Mouse (Mus musculus): ENCODE measurements around the gene Gm49337. TPM values are rescaled to one million over a fixed set of nuclear protein-coding genes. Genes with fewer than 3 reads are reported as not detected.

Gm49337 gene
- polyA plus RNA-seq (2017; shearing (Covaris generic)): not detected

DNA sequence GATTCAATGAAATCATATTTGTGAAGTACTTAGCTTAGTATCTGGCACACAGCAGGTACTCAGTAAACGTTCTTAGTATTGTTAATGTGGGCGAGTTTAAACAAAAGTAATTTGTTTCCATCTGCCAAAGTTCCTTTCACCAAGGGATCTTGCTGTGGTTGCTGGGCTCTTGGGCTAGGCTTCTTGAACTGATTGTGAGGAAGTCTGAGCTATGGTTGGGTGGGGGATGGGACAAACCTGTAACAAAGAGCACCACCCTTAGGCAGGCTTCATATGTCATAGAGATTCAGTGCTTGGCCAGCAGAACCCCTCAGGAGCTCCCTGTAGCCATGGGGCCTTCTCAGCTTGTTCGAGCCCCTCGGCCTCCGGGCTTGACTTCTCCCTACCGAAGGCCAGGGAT, at the start of gene Gm49337, which contains the start of gene 1700042G07Rik:
TSS of gene Gm49337 (plus strand) at position 313 of the 400 bp plus-strand sequence.
TSS of gene 1700042G07Rik (plus strand) at position 301 of the 400 bp plus-strand sequence.

GRCm38 (mm10) chr4:116123602-116124519, 49.3 kb upstream of the Gm49337 start, which contains the start of the genes Rad54l and Pomgnt1:
Gene Rad54l, minus strand, starts transcription at chr4:116123690.
Gene Pomgnt1, plus strand, starts transcription at chr4:116123840.

DNA sequence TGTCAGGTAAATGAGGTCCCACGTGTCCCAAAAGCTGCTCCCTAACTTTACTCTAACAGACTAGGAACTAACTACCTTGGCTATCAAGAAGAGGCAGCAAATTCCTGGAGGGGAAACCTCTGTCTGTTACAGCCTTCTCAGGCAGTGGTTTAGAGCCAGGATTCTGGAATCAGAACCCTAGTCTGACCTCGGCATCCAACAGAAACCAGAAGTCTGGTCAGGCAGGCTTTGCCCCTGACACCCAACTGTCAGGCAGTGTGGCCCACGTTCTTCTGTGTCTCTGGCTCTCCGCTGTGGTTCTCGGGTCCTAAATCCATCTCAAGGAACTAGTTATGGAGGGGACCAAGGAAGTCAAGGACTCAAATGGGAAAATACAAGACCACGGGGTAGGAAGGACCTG, 21.9 kb upstream of the Gm49337 start, which contains the start of gene Lurap1:
TSS of gene Lurap1 (minus strand) at position 101 of the 400 bp plus-strand sequence.

DNA sequence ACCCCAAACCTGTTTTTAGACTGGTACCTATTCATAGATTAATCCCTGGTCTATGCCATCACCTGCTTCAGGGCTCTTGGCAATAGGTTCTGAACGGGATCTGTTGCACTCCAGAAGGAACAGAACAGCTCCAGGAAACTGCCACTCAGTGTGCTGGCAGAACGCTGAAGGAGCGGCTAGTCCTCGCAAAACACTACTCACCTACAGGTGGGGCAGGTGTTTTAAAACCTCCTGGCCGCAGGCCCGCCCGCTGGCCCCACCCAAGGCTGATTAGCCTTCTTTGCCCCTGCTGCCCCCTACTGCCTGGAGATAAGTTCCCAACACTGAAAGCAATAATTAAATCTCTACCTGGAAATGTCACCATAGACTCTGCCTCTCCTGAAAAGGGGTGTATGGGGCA, 5.8 kb upstream of the Gm49337 start, which contains the start of gene Tspan1:
TSS of gene Tspan1 (minus strand) at position 198 of the 400 bp plus-strand sequence.

DNA sequence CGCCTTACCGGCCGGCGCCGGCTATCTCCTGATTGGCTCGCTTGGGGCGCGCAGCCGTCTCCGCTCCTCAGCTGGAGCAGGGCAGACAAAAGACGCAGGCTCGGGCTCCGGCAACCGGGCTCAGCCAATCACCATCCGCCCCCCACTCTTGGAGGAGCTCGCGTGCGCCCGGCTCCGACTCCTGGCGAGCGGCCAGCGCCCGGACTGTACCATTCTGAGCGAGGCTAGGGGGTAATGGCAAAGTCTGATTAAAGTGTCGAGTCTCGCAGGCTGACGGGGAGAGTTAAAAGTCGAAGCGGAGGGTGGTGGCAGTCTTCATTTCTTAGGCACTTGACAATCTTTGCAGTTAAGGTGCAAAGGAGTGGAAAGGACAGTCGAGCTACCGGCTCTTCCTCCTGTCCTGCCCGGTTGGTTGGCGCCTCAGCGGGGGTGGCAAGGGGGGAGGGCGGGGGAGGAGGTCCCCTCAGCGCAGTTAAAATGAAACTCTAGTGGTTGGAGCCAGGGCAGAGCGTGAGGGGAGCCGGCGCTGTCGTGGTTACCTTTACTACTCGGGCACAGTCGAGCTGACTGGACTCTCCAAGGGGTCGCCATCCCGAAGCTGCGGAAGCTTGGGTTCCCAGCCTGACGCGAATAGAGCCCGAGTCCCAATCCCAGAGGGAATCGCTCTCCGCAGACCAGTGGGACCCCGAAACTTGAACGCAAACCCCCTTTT, 48.1 kb downstream of the Gm49337 start, which contains the start of gene Pik3r3:
TSS of gene Pik3r3 (plus strand) at position 479 of the 712 bp plus-strand sequence.

Other genes with a start within 250 kb of the Gm49337 start
- 1 to 10 TPM in 1 of 2 experiments, under 1 TPM in 1; 0.04 to 2.1 TPM for gene Dmbx1, start 233.5 kb upstream of the Gm49337 start, polyA plus RNA-seq (2017; shearing (Covaris generic))
- gene Faah, start 155.5 kb upstream of the Gm49337 start, polyA plus RNA-seq (2017; shearing (Covaris generic)): 100 to 1,000 TPM; 126 to 198 TPM
- gene Nsun4, start 119.5 kb upstream of the Gm49337 start, polyA plus RNA-seq (2017; shearing (Covaris generic)): 10 to 100 TPM; 23.5 to 25.0 TPM
- gene Uqcrh, start 98.3 kb upstream of the Gm49337 start, polyA plus RNA-seq (2017; shearing (Covaris generic)): 100 to 1,000 TPM; 365 to 424 TPM
- gene Lrrc41, start 98.1 kb upstream of the Gm49337 start, polyA plus RNA-seq (2017; shearing (Covaris generic)): 10 to 100 TPM; 38.4 to 39.0 TPM
- 1 to 10 TPM; 2.5 to 4.4 TPM for gene Rad54l, start 49.7 kb upstream of the Gm49337 start, polyA plus RNA-seq (2017; shearing (Covaris generic))
- 10 to 100 TPM; 27.6 to 41.3 TPM for gene Pomgnt1, start 49.5 kb upstream of the Gm49337 start, polyA plus RNA-seq (2017; shearing (Covaris generic))
- under 1 TPM; 0.13 to 0.34 TPM for gene Lurap1, start 22.0 kb upstream of the Gm49337 start, polyA plus RNA-seq (2017; shearing (Covaris generic))
- gene Tspan1, start 5.8 kb upstream of the Gm49337 start, polyA plus RNA-seq (2017; shearing (Covaris generic)): under 1 TPM in 1 of 2 experiments, not detected in 1; 0.32 TPM
- gene 1700042G07Rik, start within 50 bp of the Gm49337 start, polyA plus RNA-seq (2017; shearing (Covaris generic)): not detected
- gene Pik3r3, start 48.2 kb downstream of the Gm49337 start, polyA plus RNA-seq (2017; shearing (Covaris generic)): 1 to 10 TPM; 3.8 to 5.7 TPM